Mouse (Mus musculus) kidney, postnatal 14 days (tissue): ENCODE data around the gene Srrt.

ENCODE experiments used
- DNase-seq: peaks from one replicate; pipeline ENCODE4 v3.0.0; 2022; ENCODE audit warnings: mixed read lengths

Gene Srrt

DNA sequence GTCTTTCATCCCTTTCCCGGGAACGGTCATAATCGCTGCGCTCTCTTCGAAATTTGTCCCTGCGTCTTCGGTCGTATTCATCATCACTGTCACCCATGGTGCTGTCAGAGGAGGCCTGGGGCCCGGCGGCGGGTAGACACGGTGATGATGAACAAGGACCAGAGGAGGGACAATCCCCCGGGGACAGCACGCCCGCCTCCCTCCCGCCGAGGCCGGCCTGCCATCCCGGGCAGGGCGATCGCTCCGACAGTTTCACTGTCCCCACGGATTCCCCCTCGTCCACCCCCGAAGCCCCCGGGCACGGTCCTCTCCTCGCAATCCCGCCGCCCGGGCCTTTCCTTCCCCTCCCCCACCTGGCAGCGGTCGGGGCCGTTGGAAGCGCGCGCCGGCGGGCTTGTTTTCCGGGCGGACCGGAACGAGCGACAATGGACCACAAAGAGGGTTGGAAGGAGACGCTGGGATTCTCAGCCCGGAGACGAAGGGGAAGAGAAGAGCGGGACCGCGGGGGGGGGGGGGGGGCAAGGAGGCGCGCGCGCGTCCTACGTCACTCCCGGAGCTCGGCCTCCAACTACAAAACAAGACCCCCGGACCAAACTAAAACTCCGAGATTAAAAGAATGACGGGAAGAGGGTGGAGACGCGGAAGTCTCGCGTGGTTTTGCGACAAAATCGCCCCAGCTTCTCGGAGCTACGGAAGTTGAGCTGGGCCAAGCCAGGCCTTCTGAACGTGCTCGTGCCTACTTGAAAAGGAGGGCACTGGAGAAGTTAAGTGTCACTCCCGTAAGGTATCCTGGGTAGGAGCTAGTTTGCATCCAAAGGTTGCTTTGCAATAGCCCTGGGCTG lies at the start of gene Srrt:
TSS of gene Srrt (minus strand) at position 604 of the 842 bp plus-strand sequence.
- DNase-seq: peak; percentile 95

DNA sequence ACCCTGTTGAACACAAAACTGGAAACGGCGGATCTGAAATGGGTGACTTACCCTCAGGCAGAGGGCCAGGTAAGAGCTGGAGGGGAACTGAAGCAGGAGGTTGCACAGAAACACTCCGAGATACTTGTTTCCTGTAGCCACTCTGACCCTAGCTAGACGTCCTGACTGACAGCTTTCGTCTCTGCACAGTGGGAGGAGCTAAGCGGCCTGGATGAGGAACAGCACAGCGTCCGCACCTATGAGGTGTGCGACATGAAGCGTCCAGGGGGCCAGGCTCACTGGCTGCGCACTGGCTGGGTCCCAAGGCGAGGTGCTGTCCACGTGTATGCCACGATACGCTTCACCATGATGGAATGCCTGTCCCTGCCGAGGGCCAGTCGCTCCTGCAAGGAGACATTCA lies 46.6 kb upstream of the Srrt start:
- no peak for DNase-seq

DNA sequence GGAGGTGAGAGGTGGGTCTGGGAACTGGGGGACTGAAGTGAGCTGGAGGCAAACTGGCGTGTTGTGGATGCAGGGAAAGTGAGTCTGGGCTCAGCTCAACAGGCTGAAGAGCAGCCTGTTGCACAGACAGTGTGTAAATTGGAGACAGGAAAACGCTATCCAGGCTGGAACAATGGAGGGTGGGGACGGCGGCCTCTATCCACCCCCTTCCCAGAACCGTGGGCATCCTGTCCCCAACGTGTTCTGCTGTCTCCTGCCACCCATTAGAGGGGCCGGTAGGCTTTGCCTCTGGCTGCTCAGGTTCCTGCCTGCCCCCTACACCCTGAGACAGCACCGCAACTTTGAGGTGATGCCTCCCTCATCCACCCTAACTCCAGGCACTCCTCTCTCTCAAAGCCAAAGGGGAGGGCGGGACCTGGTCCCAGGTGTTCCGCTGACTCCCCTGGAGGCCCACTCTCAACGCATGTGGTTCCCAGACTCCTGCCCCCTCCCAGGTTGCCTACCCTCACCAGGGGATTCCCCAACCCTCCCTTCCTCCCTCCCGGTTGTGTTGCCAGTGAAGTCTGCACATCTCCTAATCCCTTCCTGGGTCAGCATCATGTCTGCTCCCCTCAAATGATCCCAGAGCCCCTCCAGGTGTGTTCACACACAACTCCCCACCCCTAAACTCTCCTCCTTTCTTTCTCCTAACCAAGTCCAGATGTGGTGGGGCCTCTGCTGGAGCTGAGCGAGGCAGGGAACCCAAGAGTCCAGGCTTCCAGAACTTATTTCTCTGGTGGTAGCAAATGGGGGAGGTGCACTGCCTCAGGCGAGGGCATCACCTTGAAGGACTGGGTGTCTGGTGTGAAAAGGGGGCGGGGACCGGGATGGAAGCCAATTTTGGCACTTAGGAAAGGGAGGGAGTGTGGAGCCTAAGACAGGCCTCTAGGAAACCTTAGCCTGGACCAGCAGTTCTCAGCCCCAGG lies 44.8 kb upstream of the Srrt start:
- peak; percentile 75 for DNase-seq

DNA sequence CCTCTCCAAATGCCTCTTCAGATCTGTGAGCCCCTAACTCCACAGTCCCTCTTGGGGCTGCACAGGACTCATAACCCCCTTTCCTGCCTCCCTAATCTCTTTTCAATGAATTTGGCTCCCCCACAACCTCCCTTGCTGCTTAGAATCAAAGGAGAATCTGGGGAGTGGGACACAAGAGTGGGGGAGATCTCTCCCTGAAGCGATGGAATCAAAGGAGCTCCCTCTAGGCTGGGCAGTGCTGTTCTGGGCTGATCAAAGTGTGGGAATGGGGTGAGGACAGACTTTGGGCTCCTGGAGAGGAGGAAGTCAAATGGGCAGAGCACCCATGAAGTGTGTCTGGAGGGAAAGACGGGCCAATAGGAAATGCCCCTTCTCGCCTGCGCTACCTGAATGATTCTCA lies 43.9 kb upstream of the Srrt start:
- DNase-seq: no peak

DNA sequence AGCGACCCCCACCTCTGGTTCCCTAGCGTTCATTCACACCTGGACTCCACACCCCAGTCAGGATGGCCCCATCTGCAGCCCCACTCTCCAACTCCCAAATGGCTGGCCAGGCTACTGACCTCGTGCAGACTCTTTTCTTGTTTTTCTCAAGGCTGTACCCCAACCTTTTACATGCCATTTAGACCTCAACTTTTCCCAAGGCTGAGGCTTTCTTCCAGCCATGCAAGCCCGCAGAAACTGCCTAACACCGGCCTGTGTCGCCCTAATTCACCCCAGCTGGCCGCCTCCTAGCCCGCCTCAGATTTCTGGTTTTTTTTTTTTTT lies 43.5 kb upstream of the Srrt start:
- DNase-seq: peak; percentile 24

DNA sequence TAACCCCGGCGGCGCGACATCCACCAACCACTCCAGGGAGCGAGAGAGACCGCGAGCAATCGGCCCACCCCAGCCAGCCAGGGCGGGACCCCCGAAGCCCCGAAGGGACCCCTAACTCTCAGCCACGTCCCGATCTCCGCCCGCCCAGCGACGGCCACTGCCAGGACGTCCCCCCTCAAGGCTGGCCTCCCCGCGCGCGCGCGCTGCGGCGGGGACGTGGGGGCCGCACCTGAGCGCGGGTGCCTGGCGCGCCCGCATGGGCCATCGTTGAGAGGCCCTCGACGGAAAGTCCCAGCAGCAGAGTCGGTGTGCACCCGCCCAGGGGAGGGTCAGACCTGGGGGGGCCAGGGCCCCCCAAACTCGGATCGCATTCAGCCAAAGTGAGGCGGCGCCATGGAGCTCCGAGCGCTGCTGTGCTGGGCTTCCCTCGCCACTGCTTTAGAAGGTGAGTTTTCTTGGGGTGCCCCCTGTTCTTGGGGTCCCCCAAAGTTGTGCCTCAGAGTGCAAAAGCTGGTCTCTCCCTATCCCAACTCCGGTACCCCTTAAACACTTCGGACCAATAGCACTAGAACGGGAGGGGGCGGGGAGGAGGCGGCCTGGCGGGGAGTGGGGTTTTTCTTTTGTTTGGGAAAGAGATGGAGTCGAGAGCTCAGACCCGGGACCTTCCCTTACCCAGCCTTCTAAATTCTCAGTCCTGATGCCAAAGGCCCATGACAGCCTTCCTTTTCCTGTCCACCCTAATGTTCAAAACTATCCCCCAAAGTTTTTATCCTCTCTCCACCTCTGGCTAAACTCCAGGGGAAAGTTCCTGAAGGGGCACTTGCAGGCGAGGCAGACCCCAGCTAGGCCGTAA lies 43.0 kb upstream of the Srrt start:
- no peak for DNase-seq

DNA sequence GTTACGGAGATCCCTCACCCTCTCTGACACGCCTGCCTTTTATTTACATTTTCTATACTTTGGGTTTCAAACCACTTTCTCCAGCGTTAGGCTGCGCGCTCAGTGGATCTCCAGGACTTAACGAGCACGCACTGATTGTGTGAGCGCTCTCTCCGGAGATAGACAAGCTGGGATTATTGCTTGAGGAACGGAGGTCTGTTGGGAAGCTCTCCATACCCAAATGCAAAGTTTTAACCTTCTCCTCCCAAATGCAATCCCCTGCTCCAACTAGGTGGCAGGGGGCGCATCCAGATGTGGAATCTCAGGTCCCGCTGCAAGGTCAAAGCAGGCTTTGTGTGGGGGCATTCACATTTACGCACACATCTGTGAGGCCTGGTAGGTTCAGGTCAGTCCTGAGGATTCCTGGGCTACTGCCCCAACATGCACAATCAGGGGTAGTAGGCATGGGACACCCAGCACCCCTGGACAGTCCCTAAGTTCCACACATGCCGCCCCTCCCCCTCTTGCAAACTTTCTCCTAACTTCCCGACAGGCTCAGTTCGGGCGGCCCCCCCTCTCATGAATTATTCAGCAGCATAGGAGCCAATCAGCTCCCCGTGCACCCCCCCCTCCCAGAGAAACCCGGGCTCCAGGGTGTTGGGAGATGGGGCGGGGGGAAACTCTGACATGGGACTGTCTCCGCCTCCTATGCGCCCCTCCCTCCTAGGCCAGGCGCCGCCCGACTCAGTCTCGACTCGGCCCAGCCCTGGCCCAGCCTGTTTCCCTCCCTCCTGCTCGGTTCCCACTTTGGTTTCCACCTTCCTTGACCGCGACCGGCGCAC lies 42.1 kb upstream of the Srrt start, which contains the start of gene Ephb4:
TSS of gene Ephb4 (plus strand) at position 726 of the 821 bp plus-strand sequence.
- DNase-seq: peak; percentile 98

DNA sequence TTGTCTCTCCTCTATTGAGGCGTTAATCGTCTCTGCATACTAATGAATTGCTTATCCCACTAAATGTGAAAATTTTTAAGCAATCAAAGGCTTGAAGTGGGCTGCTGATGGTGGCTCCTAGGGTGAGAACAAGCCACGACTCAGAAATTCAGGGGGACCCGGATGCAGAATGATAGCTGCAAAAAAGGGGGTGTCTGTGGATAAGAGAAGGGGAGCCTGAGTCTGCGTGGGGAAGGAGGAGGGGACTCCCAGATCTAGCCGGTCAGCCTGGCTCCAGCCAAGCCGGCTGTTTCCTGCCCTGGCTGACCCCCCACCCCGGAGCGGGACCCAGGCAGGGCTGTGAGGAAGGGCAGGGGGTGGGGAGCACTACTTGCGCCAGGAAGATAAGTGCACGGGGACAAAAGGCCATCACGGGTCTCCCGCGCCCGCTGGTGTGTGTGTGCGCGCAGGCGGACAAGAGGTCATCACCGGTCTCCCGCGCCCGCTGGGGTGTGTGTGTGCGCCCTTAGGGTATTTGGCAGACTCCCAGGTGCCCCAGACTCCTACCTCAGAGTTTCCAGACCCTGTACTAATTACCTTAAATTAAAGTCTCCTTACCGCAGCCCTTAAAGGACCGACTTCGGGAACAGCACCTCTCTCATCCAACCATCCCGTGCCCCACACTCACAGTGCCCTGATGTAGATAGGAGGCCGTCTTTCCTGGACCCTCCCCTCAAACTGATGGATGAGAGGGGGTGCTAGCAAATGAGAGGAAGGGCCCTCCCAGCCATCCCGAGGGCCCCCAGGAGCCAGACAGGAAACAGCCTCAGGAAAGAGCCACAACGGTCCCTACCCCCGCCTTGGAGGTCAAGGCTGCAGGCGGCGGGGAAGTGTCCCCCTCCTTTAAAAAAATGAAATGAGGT lies 41.3 kb upstream of the Srrt start:
- DNase-seq: peak; percentile 94

DNA sequence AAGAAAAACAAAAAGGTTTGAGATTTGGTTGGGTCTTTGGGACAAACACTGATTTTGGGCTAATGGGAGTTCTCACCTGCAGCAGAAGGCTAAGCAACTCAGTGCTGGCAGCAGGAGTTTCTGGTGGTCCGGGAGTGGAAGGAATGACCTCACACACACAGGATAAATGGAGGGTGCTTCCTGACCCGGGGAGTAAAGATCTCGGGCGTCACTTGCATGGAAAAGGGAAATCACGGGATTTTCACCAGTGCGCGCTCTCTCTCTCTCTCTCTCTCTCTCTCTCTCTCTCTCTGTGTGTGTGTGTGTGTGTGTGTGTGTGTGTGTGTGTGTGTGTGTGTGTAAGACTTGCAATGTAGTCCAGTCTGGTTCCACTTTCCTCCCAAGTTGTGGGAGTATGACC lies 40.4 kb upstream of the Srrt start:
- DNase-seq: peak; percentile 57

DNA sequence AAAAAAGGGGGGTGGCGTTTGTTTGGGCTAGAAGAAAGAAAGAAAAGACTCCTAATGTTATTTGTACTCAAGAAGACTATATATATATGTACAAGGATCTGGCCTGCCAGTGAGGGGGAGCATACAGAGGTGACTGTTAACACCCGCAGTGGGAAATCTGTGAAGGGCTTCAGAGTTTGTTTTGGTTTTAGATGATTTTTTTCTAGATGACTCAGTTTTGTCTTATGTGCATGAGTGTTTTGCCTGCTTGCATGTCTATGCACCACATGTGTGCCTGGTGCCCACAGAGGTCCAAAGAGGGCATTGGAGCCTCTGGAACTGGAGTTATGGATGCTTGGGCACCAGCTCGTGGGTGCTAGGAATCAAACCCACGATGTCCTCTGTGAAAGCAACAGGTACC lies 39.5 kb upstream of the Srrt start:
- no peak for DNase-seq

DNA sequence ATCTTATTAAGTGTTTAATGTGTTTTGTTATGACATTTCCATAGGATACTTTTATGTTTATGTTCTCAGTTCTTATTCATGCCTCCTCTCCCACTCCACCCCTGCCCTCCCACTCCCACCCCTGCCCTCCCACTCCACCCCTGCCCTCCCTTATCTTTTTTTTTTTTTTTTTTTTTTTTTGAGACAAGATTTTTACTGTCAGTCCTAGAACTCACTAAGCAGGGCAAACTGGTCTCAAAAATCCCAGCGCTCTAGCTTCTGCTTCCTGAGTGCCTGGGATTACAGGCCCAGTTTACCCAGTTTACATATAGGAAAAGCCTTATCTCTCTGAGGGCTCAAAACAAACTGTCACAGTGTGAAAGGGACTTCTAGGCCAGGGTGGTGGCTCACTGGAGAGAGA lies 38.9 kb upstream of the Srrt start:
- DNase-seq: no peak

DNA sequence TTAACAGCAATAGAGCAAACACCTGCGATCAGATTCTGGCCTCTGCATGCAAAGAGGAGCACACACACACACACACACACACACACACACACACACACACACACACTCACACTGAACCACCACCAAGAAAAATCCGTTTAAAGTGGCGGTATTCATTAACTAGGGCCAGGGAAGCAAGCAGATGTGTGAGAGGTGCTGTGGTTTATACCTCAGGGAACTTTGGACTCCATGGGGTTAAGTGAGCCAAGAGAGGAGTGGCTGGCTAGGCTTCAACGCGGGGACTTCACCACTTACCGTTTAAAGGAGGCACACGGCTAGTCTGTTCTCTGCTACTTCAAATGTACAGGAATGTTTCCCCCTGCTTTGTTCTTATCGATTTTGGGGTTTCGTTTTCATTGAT lies 38.3 kb upstream of the Srrt start:
- DNase-seq: peak; percentile 84

DNA sequence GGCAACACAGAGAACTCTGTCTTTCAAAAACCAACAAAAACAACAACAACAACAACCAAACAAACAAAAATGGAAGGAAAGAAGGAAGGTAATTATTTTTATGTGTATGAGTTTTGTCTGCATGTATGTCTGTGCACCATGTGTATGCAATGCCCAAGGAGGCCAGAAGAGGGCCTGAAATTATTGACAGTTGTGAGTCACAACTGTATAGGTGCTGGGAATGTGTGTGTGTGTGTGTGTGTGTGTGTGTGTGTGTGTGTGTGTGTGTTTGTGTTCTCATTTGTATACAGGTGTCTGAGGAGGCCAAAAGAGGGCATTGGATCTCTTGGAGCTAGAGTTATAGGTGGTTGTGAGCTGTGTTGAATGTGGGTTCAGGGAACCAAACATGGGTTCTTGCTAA lies 36.4 kb upstream of the Srrt start:
- DNase-seq: no peak

DNA sequence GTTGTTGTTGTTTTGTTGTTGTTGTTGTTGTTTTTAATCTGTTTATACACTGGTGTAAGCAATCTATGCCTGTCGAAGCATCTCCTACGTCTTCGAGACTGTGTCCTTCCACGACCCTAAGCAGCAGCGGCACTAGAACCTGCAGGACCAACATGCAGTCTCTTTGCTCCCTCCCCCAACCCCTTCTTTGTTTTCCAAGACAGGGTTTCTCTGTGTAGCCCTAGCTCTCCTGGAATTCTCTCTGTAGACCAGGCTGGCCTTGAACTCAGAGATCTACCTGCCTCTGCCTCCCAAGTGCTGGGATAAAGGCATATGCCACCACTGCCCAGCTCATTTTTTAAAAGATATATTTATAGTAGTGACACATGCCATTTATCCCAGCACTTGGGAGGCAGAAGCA lies 35.9 kb upstream of the Srrt start:
- DNase-seq: no peak

DNA sequence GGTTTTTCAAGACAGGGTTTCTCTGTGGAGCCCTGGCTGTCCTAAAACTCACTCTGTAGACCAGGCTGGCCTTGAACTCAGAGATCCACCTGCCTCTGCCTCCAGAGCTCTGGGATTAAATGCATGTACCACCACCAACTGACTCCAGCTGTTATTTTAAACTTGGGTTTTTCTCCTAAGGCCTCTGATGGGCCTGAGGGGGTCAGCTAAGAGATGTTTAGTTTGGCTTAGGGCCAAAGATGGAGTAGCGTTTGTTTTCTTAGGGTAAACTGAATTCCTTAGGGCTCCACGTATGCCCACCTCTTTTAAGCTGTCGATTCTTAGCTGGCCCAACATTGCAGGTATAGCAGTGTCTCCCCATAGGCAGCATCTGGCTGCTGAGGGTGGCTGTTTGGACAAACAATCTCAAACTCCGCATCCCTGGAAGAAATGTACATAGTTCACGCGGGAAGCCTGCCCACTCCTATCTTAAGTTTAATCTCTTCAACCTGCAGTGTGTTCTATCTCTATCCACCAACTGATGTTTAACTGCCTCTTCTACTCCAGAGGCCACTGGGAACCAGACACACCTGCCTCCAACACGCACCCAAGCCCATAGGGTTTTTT lies 35.0 kb upstream of the Srrt start:
- no peak for DNase-seq

DNA sequence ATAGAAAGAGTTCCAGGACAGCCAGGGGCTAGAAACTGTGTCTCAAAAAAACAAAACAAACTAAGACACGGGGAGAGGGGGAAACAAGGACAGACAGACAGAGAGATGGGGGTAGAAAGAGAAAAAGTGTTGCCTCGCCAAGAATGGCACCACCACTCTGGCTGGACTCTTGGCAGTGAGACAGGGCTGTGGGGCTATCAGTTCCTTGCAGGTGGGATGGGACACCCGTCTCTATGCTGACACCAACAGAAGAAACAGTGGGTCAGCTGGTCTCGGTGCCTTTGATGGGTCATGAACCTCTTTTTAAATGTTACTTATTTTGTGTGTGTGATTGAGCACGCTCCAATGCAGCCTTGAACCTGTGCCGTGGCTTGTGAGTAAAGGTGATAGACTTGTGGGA lies 32.7 kb upstream of the Srrt start:
- no peak for DNase-seq

DNA sequence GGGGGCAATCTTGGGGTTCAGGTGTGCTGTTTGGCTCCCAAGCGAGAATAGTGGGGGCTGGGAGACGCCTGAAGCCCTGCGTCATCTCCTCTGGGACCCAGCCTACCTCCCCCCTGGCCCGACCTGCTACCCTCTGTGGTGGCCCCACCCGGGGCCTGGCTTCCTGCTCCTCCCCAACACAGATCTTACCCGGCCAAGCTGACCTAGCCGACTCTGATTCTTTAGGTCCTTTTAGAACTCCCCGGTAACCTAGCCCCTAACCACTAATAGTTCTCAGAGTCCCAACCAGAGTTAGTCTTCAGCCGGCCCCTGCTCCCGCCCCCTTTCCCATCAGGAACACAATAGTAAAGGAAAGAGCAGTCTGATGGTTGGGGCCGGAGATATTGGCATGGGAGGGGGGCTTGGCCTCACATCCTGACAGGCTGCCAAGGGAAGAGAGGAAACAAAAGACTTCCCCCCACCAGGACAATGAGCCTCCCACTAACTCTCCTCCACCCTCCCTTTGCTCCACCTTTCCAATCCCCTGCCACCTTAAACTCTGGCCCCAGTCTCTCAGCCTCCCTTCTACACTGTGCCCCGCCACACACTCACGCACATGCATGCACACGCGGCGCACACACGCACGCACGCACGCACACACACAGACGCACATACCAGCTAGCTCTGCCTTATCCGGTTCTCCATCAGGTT lies 32.0 kb upstream of the Srrt start:
- peak; percentile 81 for DNase-seq

DNA sequence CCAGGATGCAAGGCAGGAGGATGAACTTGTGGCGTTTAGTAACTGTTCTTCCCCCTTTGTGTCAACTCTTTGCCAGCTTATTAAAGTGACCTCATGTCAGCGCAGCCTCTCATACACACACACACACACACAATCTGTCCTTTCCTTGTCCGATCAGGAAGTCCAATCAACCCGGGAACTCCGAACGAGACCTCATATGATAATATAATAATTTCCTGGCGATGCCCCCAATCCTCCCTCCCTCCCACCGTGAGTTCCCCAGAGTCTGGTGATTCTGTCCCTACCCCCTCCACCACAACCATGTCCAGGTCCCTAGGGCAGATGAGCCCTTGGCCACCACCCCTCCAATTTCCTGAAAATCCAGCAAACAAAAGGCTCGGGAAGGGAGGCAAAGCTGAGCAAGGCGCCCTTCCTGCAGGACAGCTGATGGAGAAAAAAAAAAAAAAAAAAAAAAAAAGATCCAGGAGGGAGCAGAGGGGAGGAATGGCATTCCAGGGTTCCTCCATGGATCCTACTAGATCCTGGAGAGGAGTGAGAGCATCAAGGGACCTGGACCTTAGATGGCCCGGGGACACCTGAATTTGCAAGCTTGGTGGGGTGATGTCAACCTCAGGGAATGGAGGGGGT lies 31.3 kb upstream of the Srrt start:
- peak; percentile 81 for DNase-seq

DNA sequence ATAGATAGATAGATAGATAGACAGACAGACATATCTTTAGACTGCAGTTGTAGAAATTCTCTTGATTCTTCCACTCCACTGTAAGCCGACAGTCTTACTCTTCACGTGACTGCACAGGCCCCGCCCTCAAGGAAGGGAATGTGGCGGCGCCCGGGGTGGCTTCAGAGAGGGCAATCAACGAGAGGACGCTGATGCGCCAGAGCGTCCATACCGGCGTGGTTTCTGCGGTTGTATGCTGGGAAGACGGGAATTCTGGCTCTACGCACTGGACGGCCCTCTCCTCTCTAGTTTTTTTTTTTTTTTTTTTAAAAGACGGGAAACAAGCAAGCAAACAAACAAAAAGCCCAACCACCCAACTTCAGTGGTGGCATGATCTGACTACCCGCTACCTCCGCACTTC lies 30.8 kb upstream of the Srrt start:
- peak; percentile 95 for DNase-seq
